Mouse (Mus musculus) heart, adult 9 months (tissue): ENCODE data around the gene Osbpl11.

Experiments used
- DNase-seq, 2 experiments: peaks; one replicate each; pipeline ENCODE4 v3.0.0; 2022; ENCODE audit warnings: low spot score in 2 of 2

Osbpl11 gene

GRCm38 (mm10) chr16:33242046-33242445 is 57.2 kb downstream of the Osbpl11 start:
- DNase-seq = no peak

GRCm38 (mm10) chr16:33244136-33244691 is 59.3 kb downstream of the Osbpl11 start:
- DNase-seq = no peak

- no peak for DNase-seq
Measured at GRCm38 (mm10) chr16:33244933-33245470, 60.1 kb downstream of the Osbpl11 start.

GRCm38 (mm10) chr16:33246526-33246925 is 61.7 kb downstream of the Osbpl11 start:
- no peak for DNase-seq

- DNase-seq = no peak
Measured at GRCm38 (mm10) chr16:33247006-33247405, 62.1 kb downstream of the Osbpl11 start.

GRCm38 (mm10) chr16:33250651-33251120 is 65.8 kb downstream of the Osbpl11 start:
- peak; percentile 26 to 29 for DNase-seq

GRCm38 (mm10) chr16:33251194-33252051 is 66.6 kb downstream of the Osbpl11 start, which contains the start of gene Snx4:
Gene Snx4 (plus strand): TSS chr16:33251442.
- peak; percentile 89 to 91 for DNase-seq

- no peak for DNase-seq
Measured at GRCm38 (mm10) chr16:33255601-33256000, 70.7 kb downstream of the Osbpl11 start.

- DNase-seq = no peak
Measured at GRCm38 (mm10) chr16:33258530-33258929, 73.7 kb downstream of the Osbpl11 start.

- DNase-seq = no peak
Measured at GRCm38 (mm10) chr16:33259824-33260223, 75.0 kb downstream of the Osbpl11 start.

- DNase-seq = no peak
Measured at GRCm38 (mm10) chr16:33260825-33261224, 76.0 kb downstream of the Osbpl11 start.

- DNase-seq = no peak
Measured at GRCm38 (mm10) chr16:33261584-33262061, 76.8 kb downstream of the Osbpl11 start.

- no peak for DNase-seq
Measured at GRCm38 (mm10) chr16:33262096-33262495, 77.2 kb downstream of the Osbpl11 start.

GRCm38 (mm10) chr16:33267616-33268253 is 82.9 kb downstream of the Osbpl11 start:
- no peak for DNase-seq

- no peak for DNase-seq
Measured at GRCm38 (mm10) chr16:33271824-33272223, 87.0 kb downstream of the Osbpl11 start.

GRCm38 (mm10) chr16:33283079-33283478 is 98.2 kb downstream of the Osbpl11 start:
- no peak for DNase-seq

- DNase-seq = no peak
Measured at GRCm38 (mm10) chr16:33288536-33288935, 103.7 kb downstream of the Osbpl11 start.

GRCm38 (mm10) chr16:33289981-33290380 is 105.1 kb downstream of the Osbpl11 start:
- no peak for DNase-seq

- no peak for DNase-seq
Measured at GRCm38 (mm10) chr16:33292241-33292640, 107.4 kb downstream of the Osbpl11 start.
